ENCODE assay signal across 17 mouse cellular contexts in the genomic region with DNA sequence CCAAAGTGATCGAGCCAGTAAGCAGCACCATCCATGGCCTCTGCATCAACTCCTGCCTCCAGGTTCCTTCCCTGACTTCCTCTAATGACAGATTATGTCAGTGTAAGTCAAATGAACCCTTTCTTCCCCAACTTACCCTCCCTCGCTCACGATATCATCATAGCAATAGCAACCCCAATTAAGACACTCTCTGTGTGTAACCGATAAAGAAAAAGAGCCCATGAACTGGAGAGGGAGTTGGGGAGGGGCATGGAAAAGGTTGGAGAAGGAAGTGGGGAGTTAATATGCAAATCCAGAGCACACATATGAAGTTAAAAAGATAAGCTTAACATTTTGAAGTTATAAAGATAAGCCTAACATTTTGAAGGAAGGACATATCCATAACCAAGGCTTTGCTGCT.
"Had no signal": no experiment of that assay in that cellular context is flagged by ENCODE, and none has a peak within 500 bp of the region (broad histone marks: within the 10 kb centered on the region; RNA-seq: fewer than 3 reads in every experiment).

No protein-coding gene starts in this region.

- H3K9me3 ChIP-seq: kidney, embryonic 15.5 days; limb, embryonic 10.5 days; midbrain, embryonic 15.5 days; neural tube, embryonic 12.5 days; stomach, embryonic 15.5 days had no signal

- H3K27ac ChIP-seq: kidney, embryonic 15.5 days; limb, embryonic 10.5 days; midbrain, embryonic 15.5 days; neural tube, embryonic 12.5 days; stomach, embryonic 15.5 days had no signal

- H3K4me3 ChIP-seq: kidney, embryonic 15.5 days; limb, embryonic 10.5 days; midbrain, embryonic 15.5 days; neural tube, embryonic 12.5 days; stomach, embryonic 15.5 days had no signal

- H3K36me3 ChIP-seq: kidney, embryonic 15.5 days; limb, embryonic 10.5 days; midbrain, embryonic 15.5 days; neural tube, embryonic 12.5 days; stomach, embryonic 15.5 days had no signal

- H3K27me3 ChIP-seq: kidney, embryonic 15.5 days; midbrain, embryonic 15.5 days; neural tube, embryonic 12.5 days; stomach, embryonic 15.5 days had no signal

- H3K4me2 ChIP-seq: kidney, embryonic 15.5 days; midbrain, embryonic 11.5 days; midbrain, embryonic 15.5 days; neural tube, embryonic 12.5 days; stomach, embryonic 15.5 days had no signal

- H3K9ac ChIP-seq: kidney, embryonic 15.5 days; midbrain, embryonic 15.5 days; neural tube, embryonic 12.5 days; stomach, embryonic 15.5 days had no signal

- ATAC-seq: intestine, embryonic 16.5 days; lung, postnatal 0 days; midbrain, embryonic 15.5 days had no signal

- DNase-seq: kidney, adult 2 months; kidney, postnatal 25 days; layer of hippocampus, adult 9-11 months; lung, adult 2 months; lung, postnatal 36 days; right cerebral cortex, postnatal 4 days; spleen, adult 18-20 months; thymus, adult 2 months; thymus, postnatal 25 days had no signal
